Mouse (Mus musculus) spleen, postnatal 14 days (tissue): ENCODE data around the gene Gpr55.
"Not testable (repeated sequence)": the region's sequence is repeated elsewhere in the genome, so short reads cannot be mapped to it uniquely, and the experiment has no call there.

Source experiments
- DNase-seq, 2 experiments: peaks; one replicate each; pipeline ENCODE4 v3.0.0; 2021 to 2022; ENCODE audit warnings: low spot score in 2 of 2

Gpr55 gene

GRCm38 (mm10) chr1:85960873-85961272, at the start of gene Gpr55:
Gpr55 (minus strand) TSS chr1:85961007.
- no peak for DNase-seq

GRCm38 (mm10) chr1:86007778-86008177, 47.0 kb upstream of the Gpr55 start:
- peak; percentile 55 to 73 for DNase-seq

GRCm38 (mm10) chr1:86006040-86006439, 45.2 kb upstream of the Gpr55 start:
- no peak for DNase-seq

GRCm38 (mm10) chr1:86005540-86005939, 44.7 kb upstream of the Gpr55 start:
- DNase-seq = no peak

- DNase-seq = no peak
These were observed 39.2 kb upstream of the Gpr55 start for GRCm38 (mm10) chr1:85999853-86000570.

GRCm38 (mm10) chr1:85998012-85998411, 37.2 kb upstream of the Gpr55 start:
- DNase-seq = no peak

- no peak for DNase-seq
These were observed 36.4 kb upstream of the Gpr55 start for GRCm38 (mm10) chr1:85997221-85997620.

GRCm38 (mm10) chr1:85993541-85993940, 32.7 kb upstream of the Gpr55 start:
- DNase-seq = no peak

- no peak for DNase-seq
These were observed 31.4 kb upstream of the Gpr55 start for GRCm38 (mm10) chr1:85992175-85992574.

GRCm38 (mm10) chr1:85988882-85989281, 28.1 kb upstream of the Gpr55 start:
- DNase-seq = not testable (repeated sequence)

GRCm38 (mm10) chr1:85988351-85988750, 27.5 kb upstream of the Gpr55 start:
- DNase-seq = no peak

GRCm38 (mm10) chr1:85985784-85986183, 25.0 kb upstream of the Gpr55 start:
- DNase-seq = no peak

GRCm38 (mm10) chr1:85981738-85982357, 21.0 kb upstream of the Gpr55 start:
- DNase-seq = no peak

GRCm38 (mm10) chr1:85977709-85978108, 16.9 kb upstream of the Gpr55 start:
- no peak for DNase-seq

GRCm38 (mm10) chr1:85973468-85973877, 12.7 kb upstream of the Gpr55 start:
- DNase-seq = no peak

GRCm38 (mm10) chr1:85972341-85972740, 11.5 kb upstream of the Gpr55 start:
- DNase-seq = no peak

- no peak for DNase-seq
These were observed 10.3 kb upstream of the Gpr55 start for GRCm38 (mm10) chr1:85971070-85971469.

GRCm38 (mm10) chr1:85969519-85969918, 8.7 kb upstream of the Gpr55 start:
- no peak for DNase-seq

GRCm38 (mm10) chr1:85969081-85969480, 8.3 kb upstream of the Gpr55 start:
- no peak for DNase-seq

- no peak for DNase-seq
These were observed 5.0 kb upstream of the Gpr55 start for GRCm38 (mm10) chr1:85965856-85966255.

- DNase-seq = no peak
These were observed 1.3 kb upstream of the Gpr55 start for GRCm38 (mm10) chr1:85962081-85962480.

GRCm38 (mm10) chr1:85959889-85960276, 924 bp downstream of the Gpr55 start:
- no peak for DNase-seq

GRCm38 (mm10) chr1:85959129-85959888, 1.5 kb downstream of the Gpr55 start:
- DNase-seq = no peak
